Mouse (Mus musculus) left cerebral cortex, postnatal 36 days (tissue): ENCODE results near the gene Aebp1. TPM values are rescaled to one million over a fixed set of nuclear protein-coding genes. Genes with fewer than 3 reads are reported as not detected.
A peak's percentile ranks its signal among the peaks of the same experiment; 100 is the strongest.

Source experiments
- DNase-seq, 2 experiments: peaks; one replicate each; pipeline ENCODE4 v3.0.0; 2021 to 2022; ENCODE audit warnings: low spot score in 2 of 2, mixed read lengths in 1 of 2
- intact Hi-C: fragments of 180-260 bp; cut with DNase I; formaldehyde crosslinking; loops from one replicate; pipeline ENCODE4 v1.15.1; 2025
- total RNA-seq, 2 experiments: library from RNA; stranded (reverse); gene quantifications; 2 replicates each; pipeline ENCODE4 v1.2.3; 2021

Gene Aebp1
- total RNA-seq, 2 experiments from 2014 or later: 12.4 to 19.1 TPM

- DNase-seq: peak; percentile 41 to 53
- intact Hi-C loops: no loop called here
Observed at GRCm38 (mm10) chr11:5915429-5916177, 53.9 kb downstream of the Aebp1 start.

- intact Hi-C loops: no loop called here
- DNase-seq: peak in 1 of 2 experiments; percentile 46
Observed at GRCm38 (mm10) chr11:5916178-5916548, 54.4 kb downstream of the Aebp1 start.

- intact Hi-C loops: no loop called here
- no peak for DNase-seq
Observed at GRCm38 (mm10) chr11:5918111-5918510, 56.4 kb downstream of the Aebp1 start.

- intact Hi-C loops: no loop called here
- no peak for DNase-seq
Observed at GRCm38 (mm10) chr11:5919606-5920005, 57.9 kb downstream of the Aebp1 start.

GRCm38 (mm10) chr11:5920323-5920960, 58.7 kb downstream of the Aebp1 start:
- intact Hi-C loops: no loop called here
- DNase-seq: no peak

Other genes starting within 250 kb of the Aebp1 start
- 10 to 100 TPM; 64.7 to 71.7 TPM for gene Mrps24, start 146.3 kb upstream of the Aebp1 start, total RNA-seq
- gene Urgcp, start 99.6 kb upstream of the Aebp1 start, total RNA-seq: 10 to 100 TPM; 65.6 to 75.2 TPM
- gene Dbnl, start 73.5 kb upstream of the Aebp1 start, total RNA-seq: 10 to 100 TPM; 69.2 to 72.2 TPM
- gene Pgam2, start 58.2 kb upstream of the Aebp1 start, total RNA-seq: 1 to 10 TPM; 6.0 to 6.6 TPM
- 10 to 100 TPM in 1 of 2 experiments, 1 to 10 TPM in 1; 8.9 to 13.7 TPM for gene Polm, start 23.9 kb upstream of the Aebp1 start, total RNA-seq
- gene Pold2, start 16.3 kb downstream of the Aebp1 start, total RNA-seq: 10 to 100 TPM; 18.0 to 19.2 TPM
- gene Myl7, start 36.8 kb downstream of the Aebp1 start, total RNA-seq: not detected
- 1 to 10 TPM; 1.6 to 2.2 TPM for gene Gck, start 88.1 kb downstream of the Aebp1 start, total RNA-seq
- gene Ykt6, start 93.7 kb downstream of the Aebp1 start, total RNA-seq: 10 to 100 TPM; 82.8 to 91.0 TPM
- 100 to 1,000 TPM; 644 to 664 TPM for gene Camk2b, start 204.4 kb downstream of the Aebp1 start, total RNA-seq